Mouse (Mus musculus) intestine, embryonic 15.5 days (tissue): ENCODE results near the gene Birc5. TPM values are rescaled to one million over a fixed set of nuclear protein-coding genes. Genes with fewer than 3 reads are reported as not detected.
A peak's percentile ranks its signal among the peaks of the same experiment; 100 is the strongest.
"Not testable (repeated sequence)": the region's sequence is repeated elsewhere in the genome, so short reads cannot be mapped to it uniquely, and the experiment has no call there.

Experiments used
- ATAC-seq: fragments of 200-750 bp; cut with Nextera tagmentation; 2 replicates; pipeline ENCODE4 v1.8.0; 2017; ENCODE audit warnings: moderate TSS enrichment, moderate library complexity
- H3K27ac ChIP-seq: fragments of 300-500 bp; sonication (generic); 2 replicates; pipeline ENCODE4 v1.5.1; 2015; ENCODE audit warnings: mild to moderate bottlenecking, inconsistent platforms
- H3K27me3 ChIP-seq: fragments of 300-500 bp; sonication (generic); replicated peaks from 2 replicates; pipeline ENCODE4 v1.6.1; 2015; ENCODE audit warnings: inconsistent platforms
- H3K36me3 ChIP-seq: fragments of 300-500 bp; sonication (generic); 2 replicates; pipeline ENCODE4 v1.6.1; 2015; ENCODE audit warnings: inconsistent platforms
- H3K4me1 ChIP-seq: fragments of 300-500 bp; sonication (generic); replicated peaks from 2 replicates; pipeline ENCODE4 v1.6.1; 2015; ENCODE audit warnings: inconsistent platforms
- H3K4me2 ChIP-seq: fragments of 300-500 bp; sonication (generic); replicated peaks from 2 replicates; pipeline ENCODE4 v1.6.1; 2015; ENCODE audit warnings: mild to moderate bottlenecking, inconsistent platforms
- H3K4me3 ChIP-seq: fragments of 300-500 bp; sonication (generic); replicated peaks from 2 replicates; pipeline ENCODE4 v1.5.1; 2015; ENCODE audit warnings: inconsistent platforms
- H3K9ac ChIP-seq: fragments of 300-500 bp; sonication (generic); 2 replicates; pipeline ENCODE4 v1.6.1; 2015; ENCODE audit warnings: inconsistent platforms
- H3K9me3 ChIP-seq: fragments of 300-500 bp; sonication (generic); 2 replicates; pipeline ENCODE4 v1.6.1; 2016; ENCODE audit warnings: inconsistent platforms
- WGBS: fragments of 180-500 bp; shearing (Covaris S2); methylation state at CpG from one replicate; pipeline ENCODE4 v1.1.7; 2015; 5-methylcytosine and 5-hydroxymethylcytosine counted together
- polyA plus RNA-seq: library from polyadenylated mRNA; unstranded; fragments of >200 nt; fragmentation: Nextera tagmentation; extraction: Ambion mirVana; gene quantifications from 2 replicates; pipeline ENCODE4 v1.2.1, GENCODE M21; 2015

Birc5 gene
- polyA plus RNA-seq, 1 experiment from 2014 or later, result 336 TPM

DNA sequence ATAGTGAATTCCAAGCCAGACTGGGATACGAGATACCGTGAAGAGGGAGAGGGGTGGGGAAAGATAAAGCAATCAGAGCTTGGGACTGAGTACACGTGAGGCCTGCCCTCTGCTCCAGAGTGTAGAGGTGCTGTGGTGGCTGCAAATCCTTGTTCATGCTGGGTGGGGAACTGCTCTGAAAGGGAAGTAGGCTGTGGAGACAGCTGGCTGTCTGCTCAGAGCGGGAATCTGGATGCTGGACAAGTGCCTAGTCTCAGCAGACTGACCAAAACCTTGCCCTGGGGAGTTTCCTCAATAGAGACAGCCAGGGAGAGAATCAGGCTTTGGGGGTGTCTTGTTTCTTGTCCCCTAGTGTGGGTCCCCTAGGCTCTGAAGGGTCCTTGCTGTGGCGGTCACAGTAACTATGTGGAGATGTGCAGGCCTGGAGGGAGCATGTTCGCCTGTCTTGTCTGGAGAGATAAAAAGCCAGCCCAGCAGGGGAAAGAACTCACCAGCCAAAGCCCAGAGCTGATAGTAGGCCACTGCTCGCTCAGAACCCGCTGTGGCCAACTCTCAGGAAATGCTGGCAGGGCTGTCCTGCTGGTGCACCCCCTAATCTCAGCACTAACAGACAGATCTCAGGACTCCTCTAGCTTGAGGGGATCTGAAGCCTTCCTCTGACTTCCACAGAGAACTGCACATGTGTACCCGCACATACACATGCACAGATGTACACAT, 20.0 kb upstream of the Birc5 start:
- no peaks in the 10 kb centered on the region for H3K9me3 ChIP-seq
- peak overlapping the region; percentile 30 for H3K4me2 ChIP-seq
- H3K4me3 ChIP-seq, result no peak overlapping the region
- no peaks in the 10 kb centered on the region for H3K36me3 ChIP-seq
- ATAC-seq, result peak; percentile 54
- H3K27ac ChIP-seq, result peak overlapping the region; percentile 94
- 0 out of 2 replicates have a peak overlapping the region, but pooled peaks have one; percentile 6 for H3K9ac ChIP-seq
- peaks cover 57% of the 10 kb centered on the region for H3K4me1 ChIP-seq
- H3K27me3 ChIP-seq, result no peaks in the 10 kb centered on the region
- 34% methylated on average over 9 of the region's 9 CpGs for WGBS

- H3K27me3 ChIP-seq, result no peaks in the 10 kb centered on the region
- H3K4me3 ChIP-seq, result no peak overlapping the region
- peak overlapping the region; percentile 94 for H3K27ac ChIP-seq
- 44% methylated on average over 2 of the region's 2 CpGs for WGBS
- no peaks in the 10 kb centered on the region for H3K36me3 ChIP-seq
- ATAC-seq, result no peak
- no peaks in the 10 kb centered on the region for H3K9me3 ChIP-seq
- H3K9ac ChIP-seq, result peak overlapping the region; percentile 6; the same call in 1 of the 2 replicates
- H3K4me2 ChIP-seq, result no peak overlapping the region
- peaks cover 56% of the 10 kb centered on the region for H3K4me1 ChIP-seq
Measured at GRCm38 (mm10) chr11:117829671-117830215, 19.3 kb upstream of the Birc5 start.

- Histone ChIP-seq H3K4me3 (no peak overlapping the region), H3K36me3 (no peaks in the 10 kb centered on the region), H3K4me1 (peaks cover 60% of the 10 kb centered on the region), H3K4me2 (no peak overlapping the region), H3K27me3 (no peaks in the 10 kb centered on the region), H3K27ac (peak overlapping the region; percentile 94), H3K9me3 (no peaks in the 10 kb centered on the region), H3K9ac (no peak overlapping the region)
- WGBS, result 56% methylated on average over 9 of the region's 9 CpGs
- ATAC-seq, result no peak
Measured at GRCm38 (mm10) chr11:117830401-117830800, 18.6 kb upstream of the Birc5 start.

- H3K36me3 ChIP-seq, result no peaks in the 10 kb centered on the region
- WGBS, result 26% methylated on average over 28 of the region's 28 CpGs
Measured at GRCm38 (mm10) chr11:117832086-117832969, 16.7 kb upstream of the Birc5 start.

DNA sequence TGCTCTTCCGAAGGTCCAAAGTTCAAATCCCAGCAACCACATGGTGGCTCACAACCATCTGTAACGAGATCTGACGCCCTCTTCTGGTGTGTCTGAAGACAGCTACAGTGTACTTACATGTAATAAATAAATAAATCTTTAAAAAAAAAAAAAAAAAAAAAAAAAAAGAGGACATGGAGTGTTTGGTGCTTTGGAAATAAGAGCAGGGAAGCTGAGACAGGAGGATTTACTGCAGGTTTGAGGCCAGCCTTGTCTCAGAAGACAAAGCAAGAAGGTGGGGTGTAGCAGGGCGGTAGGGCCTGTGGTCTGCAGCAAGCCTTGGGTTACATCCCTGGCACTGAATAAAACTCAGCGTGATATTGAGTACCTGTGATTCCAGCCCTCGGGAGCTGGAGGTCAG, 15.5 kb upstream of the Birc5 start:
- H3K4me3 ChIP-seq, ATAC-seq, H3K4me2 ChIP-seq, H3K27me3 ChIP-seq, H3K9me3 ChIP-seq, H3K9ac ChIP-seq, H3K36me3 ChIP-seq: not testable (repeated sequence)
- Histone ChIP-seq H3K4me1 (peaks cover 47% of the 10 kb centered on the region), H3K27ac (peak overlapping the region; percentile 46)
- WGBS, result 62% methylated on average over 6 of the region's 6 CpGs

More at GRCm38 (mm10) chr11:117832086-117832969, 16.7 kb upstream of the Birc5 start:
- H3K9ac ChIP-seq, result no peak overlapping the region
- no peaks in the 10 kb centered on the region for H3K27me3 ChIP-seq
- H3K4me3 ChIP-seq, result peak overlapping the region; percentile 23
- H3K9me3 ChIP-seq, result no peaks in the 10 kb centered on the region
- peaks cover 55% of the 10 kb centered on the region for H3K4me1 ChIP-seq
- peak overlapping the region; percentile 39 for H3K27ac ChIP-seq
- ATAC-seq, result peak; percentile 28; the same call in 1 of the 2 replicates
- peak overlapping the region; percentile 59 for H3K4me2 ChIP-seq

- Histone ChIP-seq H3K9ac (no peak overlapping the region), H3K4me2 (no peak overlapping the region), H3K36me3 (no peaks in the 10 kb centered on the region), H3K4me1 (peaks cover 42% of the 10 kb centered on the region), H3K9me3 (no peaks in the 10 kb centered on the region), H3K4me3 (no peak overlapping the region), H3K27me3 (no peaks in the 10 kb centered on the region), H3K27ac (peak overlapping the region; percentile 46)
- WGBS, result 63% methylated on average over 8 of the region's 8 CpGs
- peak; percentile 34; the same call in 1 of the 2 replicates for ATAC-seq
Measured at GRCm38 (mm10) chr11:117834086-117834485, 15.0 kb upstream of the Birc5 start.

GRCm38 (mm10) chr11:117836306-117836705, 12.7 kb upstream of the Birc5 start:
- no peak overlapping the region for H3K27ac ChIP-seq
- WGBS, result 28% methylated on average over 13 of the region's 13 CpGs
- peaks cover 31% of the 10 kb centered on the region for H3K4me1 ChIP-seq
- H3K36me3 ChIP-seq, result no peaks in the 10 kb centered on the region
- no peaks in the 10 kb centered on the region for H3K27me3 ChIP-seq
- peak overlapping the region; percentile 48 for H3K4me2 ChIP-seq
- H3K9me3 ChIP-seq, result no peaks in the 10 kb centered on the region
- no peak for ATAC-seq
- H3K4me3 ChIP-seq, result no peak overlapping the region
- H3K9ac ChIP-seq, result no peak overlapping the region

GRCm38 (mm10) chr11:117838572-117838971, 10.5 kb upstream of the Birc5 start:
- Histone ChIP-seq H3K9me3 (no peaks in the 10 kb centered on the region), H3K4me3 (no peak overlapping the region), H3K36me3 (no peaks in the 10 kb centered on the region), H3K27ac (peak overlapping the region; percentile 77), H3K9ac (no peak overlapping the region), H3K4me2 (no peak overlapping the region), H3K27me3 (no peaks in the 10 kb centered on the region), H3K4me1 (peaks cover 22% of the 10 kb centered on the region)
- WGBS, result 48% methylated on average over 2 of the region's 2 CpGs
- ATAC-seq, result peak; percentile 89

- H3K9me3 ChIP-seq, result no peaks in the 10 kb centered on the region
- H3K27me3 ChIP-seq, result no peaks in the 10 kb centered on the region
- 74% methylated on average over 1 of the region's 1 CpGs for WGBS
- H3K4me2 ChIP-seq, result no peak overlapping the region
- H3K36me3 ChIP-seq, result no peaks in the 10 kb centered on the region
- no peak; the same call in 1 of the 2 replicates for ATAC-seq
- no peak overlapping the region for H3K9ac ChIP-seq
- peaks cover 22% of the 10 kb centered on the region for H3K4me1 ChIP-seq
- H3K27ac ChIP-seq, result peak overlapping the region; percentile 77
- H3K4me3 ChIP-seq, result no peak overlapping the region
Measured at GRCm38 (mm10) chr11:117839021-117839420, 10.0 kb upstream of the Birc5 start.

- no peak for ATAC-seq
- no peaks in the 10 kb centered on the region for H3K9me3 ChIP-seq
- H3K27me3 ChIP-seq, result no peaks in the 10 kb centered on the region
- no peaks in the 10 kb centered on the region for H3K36me3 ChIP-seq
- no peak overlapping the region for H3K9ac ChIP-seq
- no peak overlapping the region for H3K4me2 ChIP-seq
- no peak overlapping the region for H3K4me3 ChIP-seq
- H3K27ac ChIP-seq, result no peak overlapping the region
- WGBS, result 38% methylated on average over 1 of the region's 1 CpGs
- peaks cover 14% of the 10 kb centered on the region; the same call in 1 of the 2 replicates for H3K4me1 ChIP-seq
Measured at GRCm38 (mm10) chr11:117840910-117841309, 8.1 kb upstream of the Birc5 start.

DNA sequence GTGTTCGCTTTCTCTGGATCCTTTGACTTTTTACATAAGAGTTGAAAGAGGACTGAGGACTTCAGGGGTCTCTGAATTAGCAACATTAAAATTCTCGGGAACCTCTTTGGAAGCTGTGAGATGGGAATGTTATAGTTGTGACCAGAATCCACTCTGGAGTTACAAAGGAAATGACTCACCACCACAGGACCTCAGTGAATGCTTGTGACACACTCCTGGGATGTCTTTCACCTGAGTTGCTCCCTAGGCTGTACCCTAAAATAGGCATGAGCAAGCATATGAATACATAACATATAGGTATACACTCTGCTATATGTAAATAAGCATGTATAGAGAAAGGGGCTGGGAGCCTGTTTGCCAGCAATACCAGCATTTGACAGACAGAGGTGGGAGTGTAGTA, 5.6 kb upstream of the Birc5 start:
- no peak overlapping the region for H3K9ac ChIP-seq
- no peaks in the 10 kb centered on the region for H3K27me3 ChIP-seq
- 91% methylated on average over 2 of the region's 2 CpGs for WGBS
- H3K4me3 ChIP-seq, result no peak overlapping the region
- peaks cover 20% of the 10 kb centered on the region for H3K4me1 ChIP-seq
- H3K27ac ChIP-seq, result no peak overlapping the region
- H3K9me3 ChIP-seq, result no peaks in the 10 kb centered on the region
- no peaks in the 10 kb centered on the region for H3K36me3 ChIP-seq
- ATAC-seq, result no peak
- no peak overlapping the region for H3K4me2 ChIP-seq

- ATAC-seq, result no peak
- Histone ChIP-seq H3K27ac (no peak overlapping the region), H3K36me3 (no peaks in the 10 kb centered on the region), H3K9ac (no peak overlapping the region), H3K27me3 (no peaks in the 10 kb centered on the region), H3K9me3 (no peaks in the 10 kb centered on the region), H3K4me3 (no peak overlapping the region), H3K4me1 (peaks cover 18% of the 10 kb centered on the region), H3K4me2 (no peak overlapping the region)
- 65% methylated on average over 2 of the region's 2 CpGs for WGBS
Measured at GRCm38 (mm10) chr11:117844997-117845396, 4.1 kb upstream of the Birc5 start.
